Mouse (Mus musculus) CH12.LX (cell line): Measurements from ENCODE around the gene Tfpt.

Experiments used
- EP300 ChIP-seq: IDR thresholded peaks from 2 replicates; pipeline ENCODE4 v1.6.1; 2011; ENCODE audit warnings: low read length, improper control_type of control experiment
- HCFC1 ChIP-seq: IDR thresholded peaks from 2 replicates; pipeline ENCODE4 v1.6.1; 2012; ENCODE audit warnings: low read depth, mild to moderate bottlenecking, inconsistent platforms, low read length, improper control_type of control experiment
- KAT2A ChIP-seq: IDR thresholded peaks from 2 replicates; pipeline ENCODE4 v1.6.1; 2012; ENCODE audit warnings: low read length, improper control_type of control experiment, inconsistent platforms; ENCODE audit not compliant: insufficient replicate concordance
- MAFK ChIP-seq: IDR thresholded peaks from 2 replicates; pipeline ENCODE4 v1.6.1; 2011; ENCODE audit warnings: low read length, improper control_type of control experiment; ENCODE audit not compliant: insufficient replicate concordance
- MEF2A ChIP-seq: IDR thresholded peaks from 2 replicates; pipeline ENCODE4 v1.6.1; 2014; ENCODE audit warnings: low read depth, mild to moderate bottlenecking, inconsistent platforms, low read length, improper control_type of control experiment, borderline replicate concordance
- POLR2A ChIP-seq: IDR thresholded peaks from 2 replicates; pipeline ENCODE4 v1.6.1; 2011; ENCODE audit warnings: low read depth, mild to moderate bottlenecking, improper control_type of control experiment, low read length
- TCF12 ChIP-seq: IDR thresholded peaks from 2 replicates; pipeline ENCODE4 v1.6.1; 2014; ENCODE audit warnings: low read depth, mild to moderate bottlenecking, inconsistent platforms, low read length, improper control_type of control experiment
- USF1 ChIP-seq: IDR thresholded peaks from 2 replicates; pipeline ENCODE4 v1.6.1; 2014; ENCODE audit warnings: low read depth, mild to moderate bottlenecking, inconsistent platforms, low read length, improper control_type of control experiment

GRCm38 (mm10) chr7:3646641-3647040 is 16.9 kb upstream of the Tfpt start:
- TF ChIP-seq MEF2A (no peak), POLR2A (no peak), MAFK (no peak), TCF12 (no peak), KAT2A (no peak), EP300 (no peak), HCFC1 (no peak), USF1 (no peak)
